Mouse (Mus musculus) ovary, postnatal 14 days (tissue): ENCODE data around the gene Parp3.
"Not testable (repeated sequence)": the region's sequence is repeated elsewhere in the genome, so short reads cannot be mapped to it uniquely, and the experiment has no call there.

ENCODE experiments used
- DNase-seq: peaks from one replicate; pipeline ENCODE4 v3.0.0; 2022; ENCODE audit warnings: low spot score

The Parp3 gene

GRCm38 (mm10) chr9:106476924-106477484, at the start of gene Parp3:
Gene Parp3, minus strand, starts transcription at chr9:106476949.
- peak; percentile 99 for DNase-seq

DNA sequence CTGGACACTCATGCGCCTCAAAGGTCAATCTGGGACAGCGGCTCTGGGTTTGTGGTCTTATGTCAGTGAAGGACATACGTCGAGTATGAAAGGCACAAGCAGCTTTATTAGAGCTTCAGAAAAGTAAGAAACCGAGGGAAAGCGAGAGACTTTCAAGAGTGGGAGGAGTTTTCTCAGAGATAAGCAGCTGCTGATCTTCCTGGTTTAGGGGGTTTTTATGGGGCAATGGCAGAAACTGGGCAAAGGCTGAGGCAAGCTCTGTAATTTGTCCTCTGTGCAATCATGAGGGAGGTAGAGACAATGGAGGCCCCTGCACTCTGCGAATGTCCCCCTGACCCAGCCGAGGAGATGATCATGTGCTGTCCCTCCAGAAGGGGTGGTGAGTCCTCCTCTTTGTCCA, 43.2 kb upstream of the Parp3 start:
- DNase-seq = no peak

- DNase-seq = no peak
These were observed 42.7 kb upstream of the Parp3 start for GRCm38 (mm10) chr9:106519433-106519832.

DNA sequence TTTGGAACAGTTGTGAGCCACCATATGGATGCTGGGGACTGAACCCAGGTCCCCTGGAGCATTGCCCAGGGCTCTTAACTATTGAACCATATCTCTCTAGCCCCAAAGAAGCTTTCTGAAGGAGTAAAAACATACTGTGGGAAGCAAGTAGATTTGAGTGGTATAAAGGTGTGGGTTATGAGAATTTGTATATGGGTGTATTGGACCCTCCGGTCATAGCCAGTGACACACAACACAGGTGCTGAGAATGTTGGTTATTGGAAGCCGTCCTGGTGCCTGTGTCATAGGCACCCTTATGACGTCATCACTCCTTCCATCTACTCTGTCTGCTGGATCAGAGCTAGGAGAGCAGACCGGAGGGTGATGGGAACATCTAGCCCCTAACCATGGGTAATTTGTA, 37.5 kb upstream of the Parp3 start, which contains the start of gene Iqcf5:
Gene Iqcf5, plus strand, starts transcription at position 301 of the 400 bp plus-strand sequence.
- no peak for DNase-seq

DNA sequence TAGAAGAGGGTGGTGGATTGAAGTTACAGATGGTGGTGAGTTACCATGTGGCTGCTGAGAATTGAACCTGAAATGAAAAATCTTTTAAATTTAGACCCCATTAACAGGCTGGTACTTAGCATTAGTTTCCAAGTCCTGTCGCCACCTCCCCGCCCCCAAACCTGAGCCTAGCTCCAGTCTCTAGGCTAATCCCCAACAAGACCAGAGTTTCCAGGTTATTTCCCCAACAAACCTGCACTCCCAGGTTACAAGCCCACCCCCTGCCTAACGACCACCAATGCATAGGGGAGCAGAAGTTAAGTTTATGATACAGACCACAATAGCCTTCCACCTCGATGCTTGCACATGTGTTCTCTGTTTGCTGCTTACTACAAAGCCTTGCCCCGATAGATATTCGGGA, 36.8 kb upstream of the Parp3 start:
- no peak for DNase-seq

DNA sequence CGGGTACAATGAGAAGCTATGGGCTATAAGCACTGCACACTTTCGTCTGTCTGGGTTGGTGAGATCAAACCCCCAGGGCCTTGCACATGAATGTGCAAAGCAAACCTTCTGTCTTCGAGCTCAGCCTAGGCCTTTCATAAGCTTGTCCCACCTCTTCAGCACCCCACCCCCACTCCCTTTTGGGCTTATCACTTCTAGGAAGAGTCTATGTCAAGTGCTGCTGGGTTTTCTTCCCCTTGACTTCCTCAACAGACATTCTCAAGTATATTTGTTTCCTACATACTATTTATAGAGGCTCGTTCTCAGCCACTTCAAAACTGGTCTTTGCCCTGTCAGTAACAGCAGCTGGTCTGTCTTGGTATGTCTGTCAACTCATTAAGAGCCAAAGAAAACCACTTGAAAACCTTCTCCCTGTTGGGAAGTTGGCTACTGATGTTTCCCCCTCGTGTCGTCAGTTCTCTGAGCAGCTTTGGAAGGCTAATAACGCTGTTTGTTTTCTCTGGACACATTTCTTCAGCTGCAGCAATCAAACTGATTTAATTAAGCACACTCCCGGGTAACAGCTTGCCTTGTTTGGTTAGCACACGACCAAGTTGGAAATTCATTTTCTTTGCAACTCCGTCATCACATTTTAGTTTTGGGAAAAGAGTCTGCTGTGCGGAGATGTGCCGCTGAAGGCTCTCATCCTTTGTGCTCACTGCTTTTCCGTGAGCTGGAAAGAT, 36.1 kb upstream of the Parp3 start:
- DNase-seq = no peak

DNA sequence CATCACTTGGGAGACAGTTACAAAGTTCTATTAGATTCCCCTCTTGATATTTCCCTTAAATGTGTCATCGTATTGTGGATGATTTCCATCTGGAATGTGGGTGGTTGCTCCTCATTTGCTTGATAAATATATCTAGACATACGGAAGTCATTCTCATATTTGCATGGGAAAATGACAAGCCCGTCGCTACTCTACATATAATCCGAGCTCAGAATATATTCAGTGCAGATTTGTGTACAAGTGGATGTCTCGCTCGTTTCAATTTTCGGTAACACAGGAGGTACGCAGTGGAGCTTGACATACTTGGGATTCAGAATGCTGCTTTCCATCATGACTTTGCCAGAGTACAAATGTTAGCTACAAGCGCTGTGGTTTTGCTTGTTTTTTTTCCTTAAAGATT, 32.6 kb upstream of the Parp3 start:
- DNase-seq = no peak

GRCm38 (mm10) chr9:106504246-106504645, 27.5 kb upstream of the Parp3 start:
- no peak for DNase-seq

GRCm38 (mm10) chr9:106501846-106502245, 25.1 kb upstream of the Parp3 start:
- DNase-seq = no peak

DNA sequence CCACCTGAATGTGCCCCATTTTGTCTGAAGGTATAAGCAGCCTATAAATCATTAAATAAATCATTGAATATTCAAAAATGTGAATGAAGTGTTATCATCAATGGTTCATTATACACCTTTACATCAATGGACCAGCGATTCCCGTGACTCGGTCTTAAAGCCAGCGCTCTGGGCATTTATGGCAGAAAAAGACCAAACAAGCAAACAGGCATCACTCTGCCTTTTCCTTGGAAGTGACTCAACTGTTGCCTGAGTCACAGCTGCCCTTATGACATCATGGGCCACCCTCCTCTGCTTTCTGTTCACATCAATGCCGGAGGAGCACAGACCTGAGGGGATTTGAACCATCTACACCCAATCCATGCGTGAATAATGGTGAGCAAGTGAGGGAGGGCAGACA, 22.9 kb upstream of the Parp3 start, which contains the start of gene Iqcf1:
Gene Iqcf1, plus strand, starts transcription at position 301 of the 400 bp plus-strand sequence.
- DNase-seq = no peak

- DNase-seq = not testable (repeated sequence)
These were observed 10.9 kb upstream of the Parp3 start for GRCm38 (mm10) chr9:106487602-106488001.

- DNase-seq = no peak
These were observed 8.3 kb upstream of the Parp3 start for GRCm38 (mm10) chr9:106485076-106485475.

GRCm38 (mm10) chr9:106483606-106484005, 6.9 kb upstream of the Parp3 start:
- no peak for DNase-seq

DNA sequence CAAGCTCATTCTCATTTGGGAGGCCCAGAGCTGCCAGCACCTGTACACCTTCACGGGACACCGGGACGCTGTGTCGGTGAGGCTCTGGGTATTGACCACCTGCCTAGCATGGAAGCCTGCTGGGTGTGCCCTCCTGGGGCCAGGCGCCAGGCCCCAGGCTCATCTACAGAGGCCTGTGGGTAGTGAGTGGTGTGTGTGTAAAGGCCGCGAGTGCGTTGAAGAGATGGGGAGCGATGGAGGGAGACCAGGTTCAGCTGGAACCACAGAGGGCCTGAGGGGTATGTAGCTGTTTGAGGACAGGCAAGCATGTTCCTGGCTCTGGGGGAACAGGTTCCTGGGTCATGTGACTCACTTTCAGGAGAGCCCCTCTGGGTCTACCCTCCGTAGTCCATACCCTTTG, 6.4 kb upstream of the Parp3 start:
- DNase-seq = no peak

DNA sequence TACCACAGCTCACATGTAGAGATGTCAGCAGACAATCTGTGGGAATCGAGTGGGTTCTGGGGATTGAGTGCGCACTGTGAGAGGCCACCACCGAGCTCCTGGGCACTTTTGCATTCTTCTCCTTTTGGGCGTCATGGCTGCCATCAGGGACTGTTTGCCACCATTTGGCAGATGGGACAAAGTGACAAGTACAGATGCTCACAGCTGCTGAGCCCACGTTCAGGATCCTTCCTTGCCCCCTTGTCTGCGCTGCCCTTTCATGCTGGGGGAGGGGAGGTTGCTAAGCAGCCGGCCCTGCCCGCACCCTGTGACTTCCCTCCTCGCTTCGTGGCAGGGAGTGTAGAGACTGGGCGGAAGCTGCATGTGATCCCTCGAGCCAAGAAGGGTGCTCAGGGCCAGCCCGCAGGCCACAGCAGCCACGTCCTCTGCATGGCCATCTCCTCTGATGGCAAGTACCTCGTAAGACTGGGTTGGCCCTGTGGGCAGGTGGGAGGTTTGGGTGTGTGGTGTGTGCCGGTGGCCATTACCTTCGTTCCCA, 5.9 kb upstream of the Parp3 start:
- DNase-seq = no peak

DNA sequence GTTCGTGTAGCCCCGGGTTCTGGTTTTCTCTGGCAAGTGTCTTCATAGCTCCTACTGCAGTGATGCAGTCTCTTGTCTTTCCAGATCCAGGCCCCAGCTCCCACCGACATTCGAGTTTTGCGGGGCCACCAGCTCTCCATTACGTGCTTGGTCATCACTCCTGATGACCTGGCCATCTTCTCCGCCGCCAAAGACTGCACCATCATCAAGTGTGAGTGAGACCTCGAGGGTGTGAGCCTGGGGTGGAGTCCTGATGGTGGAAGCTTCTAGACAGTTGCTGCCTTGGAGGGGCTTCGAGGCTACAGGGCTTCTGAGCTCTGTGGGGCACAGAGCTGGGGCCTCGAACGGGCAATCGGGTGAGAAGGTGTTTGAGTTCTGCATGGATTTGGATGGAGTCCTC, 4.9 kb upstream of the Parp3 start:
- DNase-seq = no peak

DNA sequence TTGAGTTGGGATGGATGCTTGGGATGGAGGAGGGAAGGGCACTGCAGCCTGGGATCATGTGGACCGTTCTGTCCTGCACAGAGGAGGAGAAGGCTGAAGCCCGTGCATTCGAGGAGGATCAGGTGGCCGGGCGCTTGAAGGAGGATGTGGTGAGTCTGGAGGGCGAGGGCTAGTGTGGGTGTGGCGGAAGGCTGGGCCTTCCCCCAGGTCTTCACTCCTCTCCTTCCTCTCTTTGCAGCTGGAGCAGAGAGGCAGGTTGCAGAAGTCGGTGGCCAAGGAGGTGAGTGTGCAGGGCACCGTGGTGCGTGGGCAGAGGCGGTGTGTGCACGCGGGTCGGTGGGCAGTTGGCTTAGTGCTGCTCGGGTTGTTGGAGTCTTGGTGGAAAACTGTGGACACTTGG, 4.3 kb upstream of the Parp3 start:
- no peak for DNase-seq

DNA sequence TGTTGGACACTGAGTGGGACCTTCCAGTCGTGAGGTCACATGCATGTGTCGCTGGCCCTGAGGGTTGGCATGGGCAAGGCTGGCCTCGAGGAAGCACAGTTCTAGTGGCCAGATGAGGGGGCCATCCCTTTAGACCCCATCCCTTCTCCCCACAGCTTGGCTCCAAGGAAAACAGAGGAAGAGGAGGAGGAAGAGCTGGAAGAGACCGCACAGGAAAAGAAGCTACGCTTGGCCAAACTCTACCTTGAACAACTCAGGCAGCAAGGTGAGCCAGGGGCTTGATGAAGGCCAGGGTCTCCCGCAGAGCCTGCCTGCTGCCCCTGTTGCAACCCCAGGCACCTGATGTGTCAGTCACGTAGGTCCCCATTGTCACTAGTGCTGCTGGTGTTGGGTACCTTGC, 3.8 kb upstream of the Parp3 start:
- no peak for DNase-seq

GRCm38 (mm10) chr9:106478101-106478500, 1.4 kb upstream of the Parp3 start:
- no peak for DNase-seq

DNA sequence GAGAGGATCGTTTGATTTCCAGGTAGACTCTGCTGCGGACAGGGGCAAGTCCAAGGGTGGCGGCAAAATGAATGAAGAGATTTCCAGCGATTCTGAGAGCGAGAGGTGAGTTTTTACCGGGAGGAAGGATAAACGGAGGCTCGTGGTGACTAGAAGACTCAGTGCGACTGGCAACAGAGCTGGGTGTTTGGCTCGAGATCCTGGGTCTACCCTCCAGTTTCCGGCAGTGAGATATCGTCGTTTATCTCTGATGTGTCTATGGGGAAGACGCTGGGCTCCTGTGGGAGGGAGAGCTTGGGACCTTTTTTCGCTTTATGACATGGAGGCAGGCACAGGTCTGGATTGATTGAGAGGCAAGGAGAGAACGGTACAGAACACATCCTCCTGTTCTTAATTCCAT, 900 bp upstream of the Parp3 start:
- no peak for DNase-seq

DNA sequence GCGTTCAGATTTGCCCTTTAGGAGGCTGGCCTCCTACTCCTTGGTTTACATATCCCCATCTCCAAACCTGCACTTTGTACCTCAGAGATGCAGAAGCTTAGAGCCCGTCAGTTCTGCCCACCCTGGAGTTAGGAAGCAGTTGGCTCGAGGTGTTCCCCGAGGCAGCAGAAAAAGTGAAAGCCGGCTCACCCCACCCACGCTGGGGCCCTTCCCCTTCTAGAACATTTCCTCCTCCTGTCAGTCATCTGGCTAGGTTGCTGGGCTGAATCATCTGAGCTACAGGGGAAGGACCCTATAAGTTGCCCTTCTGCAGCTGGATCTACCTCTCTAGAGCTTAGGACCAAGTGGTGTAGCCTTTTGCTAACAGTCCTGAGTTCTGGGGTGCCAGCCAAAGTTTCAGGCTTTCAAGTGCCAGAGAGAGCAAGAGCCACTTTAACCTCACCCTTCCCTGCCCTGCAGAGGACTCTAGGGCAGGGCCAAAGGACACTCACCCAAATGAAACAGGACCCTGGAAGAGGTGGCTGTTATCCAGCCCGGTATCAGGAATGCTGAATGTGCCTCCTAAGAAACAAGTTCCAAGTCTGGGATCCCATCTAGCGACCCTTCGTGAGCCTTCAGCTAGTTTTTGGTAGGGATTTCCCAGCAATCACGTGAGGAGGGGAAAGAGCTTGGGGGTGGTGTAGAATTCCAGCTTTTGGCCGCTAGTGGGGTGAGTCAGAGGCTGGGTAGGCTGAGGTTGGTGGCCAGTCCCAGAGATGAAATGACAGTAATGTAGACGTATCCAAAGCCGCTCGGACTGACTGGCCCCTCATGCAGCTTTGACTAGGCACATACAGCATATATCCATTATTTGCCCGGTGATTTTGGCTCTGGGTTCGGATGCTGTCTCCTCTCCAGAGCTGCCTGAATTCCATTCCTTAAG, 486 bp downstream of the Parp3 start:
- DNase-seq = peak; percentile 41

GRCm38 (mm10) chr9:106475663-106476001, 1.1 kb downstream of the Parp3 start, which contains the start of gene Rrp9:
Gene Rrp9, plus strand, starts transcription at chr9:106475963.
- no peak for DNase-seq

DNA sequence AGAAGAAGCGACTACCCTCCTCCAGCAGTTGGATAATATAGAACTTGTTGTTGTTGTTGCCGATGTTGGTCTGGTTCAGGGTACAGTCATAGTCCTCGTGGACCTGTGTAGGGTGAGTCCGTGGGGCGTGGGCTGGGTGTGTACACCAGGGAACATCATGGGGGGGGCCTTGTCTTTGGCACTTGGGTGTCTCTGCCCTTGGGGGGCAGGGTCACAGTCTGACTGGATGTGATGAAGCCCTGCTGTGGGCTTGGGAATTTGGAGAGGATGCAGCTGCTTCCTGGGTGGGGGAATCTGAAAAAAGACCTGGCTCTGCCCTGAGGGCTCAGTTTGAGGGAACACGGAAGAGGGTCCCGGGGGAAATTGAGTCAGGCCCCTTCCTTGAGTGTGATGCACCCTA, 1.7 kb downstream of the Parp3 start:
- no peak for DNase-seq
